Mouse (Mus musculus) CH12.LX (cell line): Measurements from ENCODE around the gene Cep63. TPM values are rescaled to one million over a fixed set of nuclear protein-coding genes. Genes with fewer than 3 reads are reported as not detected.

Source experiments
- DNase-seq: peaks from one replicate; pipeline ENCODE4 v3.0.0-alpha.2; 2013; ENCODE audit errors: extremely low read depth
- H3K27ac ChIP-seq: 2 replicates; pipeline ENCODE4 v1.5.1; 2012; ENCODE audit warnings: low read depth, mild to moderate bottlenecking, control low read depth, moderate library complexity; ENCODE audit not compliant: insufficient read depth
- H3K27me3 ChIP-seq: replicated peaks from 2 replicates; pipeline ENCODE3; 2012; ENCODE audit warnings: inconsistent platforms
- H3K36me3 ChIP-seq, 2 experiments: replicated peaks in 1 of 2; 2 replicates each; pipeline versions ENCODE3 to v1.6.1; 2012; ENCODE audit warnings: inconsistent platforms in 1 of 2, low read length in 1 of 2, mild to moderate bottlenecking in 1 of 2, mixed read lengths in 1 of 2, moderate library complexity in 1 of 2; ENCODE audit not compliant: control insufficient read depth in 1 of 2, insufficient read depth in 1 of 2
- H3K4me1 ChIP-seq, 2 experiments: 2 replicates each; pipeline ENCODE4 v1.6.1; 2012; ENCODE audit warnings: inconsistent platforms in 1 of 2, moderate library complexity in 1 of 2; ENCODE audit not compliant: insufficient read depth in 2 of 2, control insufficient read depth in 1 of 2
- H3K4me2 ChIP-seq: 2 replicates; pipeline ENCODE4 v1.6.1; 2012; ENCODE audit warnings: low read depth, mild to moderate bottlenecking, control low read depth; ENCODE audit not compliant: poor library complexity, insufficient read depth, severe bottlenecking
- H3K4me3 ChIP-seq, 3 experiments: fragments of 150-350 bp in 1 of 3; sonication (generic) in 1 of 3; replicated peaks in 1 of 3; 2 replicates each; pipeline versions ENCODE3 to v1.5.1; 2011 to 2012; ENCODE audit warnings: low read depth in 2 of 3, low read length in 2 of 3, mild to moderate bottlenecking in 2 of 3, moderate library complexity in 2 of 3, control low read depth in 1 of 3, improper control_type of control experiment in 1 of 3, inconsistent platforms in 1 of 3, mixed read lengths in 1 of 3; ENCODE audit not compliant: poor library complexity in 1 of 3
- H3K79me2 ChIP-seq: replicated peaks from 2 replicates; pipeline ENCODE4 v1.6.1; 2012; ENCODE audit warnings: mild to moderate bottlenecking, moderate library complexity; ENCODE audit not compliant: control insufficient read depth, poor library complexity, insufficient read depth, severe bottlenecking; ENCODE audit errors: extremely low read depth
- H3K9ac ChIP-seq: 2 replicates; pipeline ENCODE4 v1.6.1; 2012; ENCODE audit warnings: low read depth, mild to moderate bottlenecking, control low read depth, moderate library complexity; ENCODE audit not compliant: insufficient read depth
- H3K9me3 ChIP-seq: replicated peaks from 2 replicates; pipeline ENCODE3; 2012; ENCODE audit warnings: low read length, inconsistent platforms, mixed read lengths
- BHLHE40 ChIP-seq: IDR thresholded peaks from 2 replicates; pipeline ENCODE4 v1.6.1; 2011; ENCODE audit warnings: mild to moderate bottlenecking, low read depth, low read length, improper control_type of control experiment
- CHD1 ChIP-seq: IDR thresholded peaks from 2 replicates; pipeline ENCODE4 v1.6.1; 2012; ENCODE audit warnings: low read depth, low read length, improper control_type of control experiment, inconsistent platforms
- CHD2 ChIP-seq: IDR thresholded peaks from 2 replicates; pipeline ENCODE4 v1.6.1; 2011; ENCODE audit warnings: low read length, improper control_type of control experiment
- CTCF ChIP-seq, 2 experiments: IDR thresholded peaks in 1 of 2; conservative IDR thresholded peaks in 1 of 2; 2 replicates each; pipeline ENCODE4 v1.5.1; 2011 to 2012; ENCODE audit warnings: low read depth in 2 of 2, low read length in 2 of 2, improper control_type of control experiment in 1 of 2, inconsistent platforms in 1 of 2, mild to moderate bottlenecking in 1 of 2, moderate library complexity in 1 of 2
- E2F4 ChIP-seq: IDR thresholded peaks from 2 replicates; pipeline ENCODE4 v1.6.1; 2011; ENCODE audit warnings: low read depth, low read length, improper control_type of control experiment; ENCODE audit not compliant: insufficient replicate concordance
- ELF1 ChIP-seq: IDR thresholded peaks from 2 replicates; pipeline ENCODE4 v1.6.1; 2014; ENCODE audit warnings: low read depth, mild to moderate bottlenecking, inconsistent platforms, low read length, improper control_type of control experiment
- EP300 ChIP-seq: IDR thresholded peaks from 2 replicates; pipeline ENCODE4 v1.6.1; 2011; ENCODE audit warnings: low read length, improper control_type of control experiment
- ETS1 ChIP-seq: conservative IDR thresholded peaks from 2 replicates; pipeline ENCODE4 v1.6.1; 2012; ENCODE audit warnings: low read depth, mild to moderate bottlenecking, inconsistent platforms, low read length, improper control_type of control experiment, moderate library complexity
- IRF4 ChIP-seq: IDR thresholded peaks from 2 replicates; pipeline ENCODE4 v1.6.1; 2014; ENCODE audit warnings: low read depth, mild to moderate bottlenecking, inconsistent platforms, low read length, improper control_type of control experiment
- JUN ChIP-seq: IDR thresholded peaks from 2 replicates; pipeline ENCODE4 v1.6.1; 2011; ENCODE audit warnings: low read depth, mild to moderate bottlenecking, low read length, improper control_type of control experiment, moderate library complexity; ENCODE audit not compliant: insufficient read depth
- JUND ChIP-seq: conservative IDR thresholded peaks from 2 replicates; pipeline ENCODE4 v1.6.1; 2011; ENCODE audit warnings: low read depth, low read length, improper control_type of control experiment
- MAFK ChIP-seq: IDR thresholded peaks from 2 replicates; pipeline ENCODE4 v1.6.1; 2011; ENCODE audit warnings: low read length, improper control_type of control experiment; ENCODE audit not compliant: insufficient replicate concordance
- MAX ChIP-seq: IDR thresholded peaks from 2 replicates; pipeline ENCODE4 v1.6.1; 2011; ENCODE audit warnings: low read length, improper control_type of control experiment
- MAZ ChIP-seq: IDR thresholded peaks from 2 replicates; pipeline ENCODE4 v1.6.1; 2012; ENCODE audit warnings: low read depth, mild to moderate bottlenecking, inconsistent platforms, low read length, improper control_type of control experiment, moderate library complexity
- MEF2A ChIP-seq: IDR thresholded peaks from 2 replicates; pipeline ENCODE4 v1.6.1; 2014; ENCODE audit warnings: low read depth, mild to moderate bottlenecking, inconsistent platforms, low read length, improper control_type of control experiment, borderline replicate concordance
- MXI1 ChIP-seq: IDR thresholded peaks from 2 replicates; pipeline ENCODE4 v1.6.1; 2011; ENCODE audit warnings: mild to moderate bottlenecking, low read depth, low read length, improper control_type of control experiment
- MYC ChIP-seq: IDR thresholded peaks from 2 replicates; pipeline ENCODE4 v1.6.1; 2011; ENCODE audit warnings: low read depth, mild to moderate bottlenecking, improper control_type of control experiment, low read length
- NRF1 ChIP-seq: IDR thresholded peaks from 2 replicates; pipeline ENCODE4 v1.6.1; 2014; ENCODE audit warnings: low read depth, mild to moderate bottlenecking, inconsistent platforms, low read length, improper control_type of control experiment, moderate library complexity
- RCOR1 ChIP-seq: conservative IDR thresholded peaks from 2 replicates; pipeline ENCODE4 v1.6.1; 2012; ENCODE audit warnings: low read depth, mild to moderate bottlenecking, inconsistent platforms, low read length, improper control_type of control experiment
- SIN3A ChIP-seq: IDR thresholded peaks from 2 replicates; pipeline ENCODE4 v1.6.1; 2012; ENCODE audit warnings: low read length, improper control_type of control experiment, inconsistent platforms
- SMC3 ChIP-seq: IDR thresholded peaks from 2 replicates; pipeline ENCODE4 v1.6.1; 2011; ENCODE audit warnings: low read depth, low read length, improper control_type of control experiment
- TBP ChIP-seq: conservative IDR thresholded peaks from 2 replicates; pipeline ENCODE4 v1.6.1; 2011; ENCODE audit warnings: low read depth, low read length, improper control_type of control experiment
- TCF12 ChIP-seq: IDR thresholded peaks from 2 replicates; pipeline ENCODE4 v1.6.1; 2014; ENCODE audit warnings: low read depth, mild to moderate bottlenecking, inconsistent platforms, low read length, improper control_type of control experiment
- UBTF ChIP-seq: IDR thresholded peaks from 2 replicates; pipeline ENCODE4 v1.6.1; 2012; ENCODE audit warnings: low read depth, mild to moderate bottlenecking, inconsistent platforms, low read length, improper control_type of control experiment, moderate library complexity
- USF1 ChIP-seq: IDR thresholded peaks from 2 replicates; pipeline ENCODE4 v1.6.1; 2014; ENCODE audit warnings: low read depth, mild to moderate bottlenecking, inconsistent platforms, low read length, improper control_type of control experiment
- USF2 ChIP-seq: conservative IDR thresholded peaks from 2 replicates; pipeline ENCODE4 v1.6.1; 2011; ENCODE audit warnings: low read depth, low read length, improper control_type of control experiment
- ZC3H11A ChIP-seq: IDR thresholded peaks from 2 replicates; pipeline ENCODE4 v1.6.1; 2012; ENCODE audit warnings: low read depth, mild to moderate bottlenecking, inconsistent platforms, low read length, improper control_type of control experiment
- ZMIZ1 ChIP-seq: IDR thresholded peaks from 2 replicates; pipeline ENCODE4 v1.6.1; 2012; ENCODE audit warnings: low read depth, mild to moderate bottlenecking, inconsistent platforms, low read length, improper control_type of control experiment
- ZNF384 ChIP-seq: IDR thresholded peaks from 2 replicates; pipeline ENCODE4 v1.6.1; 2012; ENCODE audit warnings: low read depth, low read length, improper control_type of control experiment, inconsistent platforms
- dilution Hi-C: fragments of 300-500 bp; cut with MboI; formaldehyde crosslinking; loops from 2 replicates; pipeline ENCODE4 v1.14.3; 2020; ENCODE audit warnings: low sequenced_read_pairs; ENCODE audit not compliant: extremely low pct_unique_long_range_greater_than_20kb, extremely low pct_ligation_motif_present
- in situ Hi-C: fragments of 300-500 bp; cut with MboI; formaldehyde crosslinking; loops from 3 replicates; pipeline ENCODE4 v1.14.3; 2019; ENCODE audit warnings: low sequenced_read_pairs, low pct_ligation_motif_present, low pct_unique_long_range_greater_than_20kb, mixed read lengths
- polyA plus RNA-seq: library from polyadenylated mRNA; unstranded; fragments of >175 nt; gene quantifications from 2 replicates; pipeline ENCODE4 v1.2.1, GENCODE M21; 2012; ENCODE audit warnings: low read depth; ENCODE audit not compliant: insufficient read length
- total RNA-seq, 2 experiments: library from RNA; depleted of rRNA; stranded (reverse); fragments of 300-350 nt in 1 of 2; fragments of >200 nt in 1 of 2; gene quantifications; 2 replicates each; pipeline ENCODE4 v1.2.3; 2012 to 2014

The Cep63 gene
- total and polyA plus RNA-seq, 3 experiments: 18.7 to 45.6 (median 27.3) TPM

GRCm38 (mm10) chr9:102549211-102549610 lies 77.1 kb downstream of the Cep63 start:
- in situ Hi-C loops: loop anchor here (25.0 kb wide), 1 partner anchor 1237 kb away; no protein-coding TSS in a partner anchor
- peaks cover 39% of the 10 kb centered on the region for H3K27me3 ChIP-seq

DNA sequence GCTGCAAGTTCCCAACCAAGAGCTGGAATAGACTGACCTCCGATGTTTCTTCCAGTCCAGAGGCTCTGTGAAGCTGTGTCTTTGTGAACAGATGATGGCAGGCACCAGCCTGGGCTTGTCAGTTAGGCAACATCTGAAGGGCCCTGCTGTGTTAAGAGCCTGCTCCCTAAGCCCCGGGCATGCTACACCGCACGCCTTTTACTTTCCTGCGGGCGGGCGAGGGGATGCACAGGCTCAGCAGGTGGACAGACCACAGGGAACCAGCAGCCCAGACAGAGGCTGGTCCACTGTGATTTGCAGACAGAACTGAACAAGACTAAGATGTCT lies 79.3 kb downstream of the Cep63 start:
- H3K9me3 ChIP-seq: peaks cover 5% of the 10 kb centered on the region
- dilution Hi-C loops: no loop called here

More at GRCm38 (mm10) chr9:102549211-102549610, 77.1 kb downstream of the Cep63 start:
- H3K79me2 ChIP-seq: no peaks in the 10 kb centered on the region
- DNase-seq: no peak
- H3K9me3 ChIP-seq: peaks cover 2% of the 10 kb centered on the region
- no peak overlapping the region for H3K9ac ChIP-seq
- no peaks in the 10 kb centered on the region for H3K36me3 ChIP-seq
- no peak overlapping the region for H3K4me3 ChIP-seq
- dilution Hi-C loops: no loop called here
- H3K4me2 ChIP-seq: no peak overlapping the region
- peaks cover 0 to 3% of the 10 kb centered on the region in 2 experiments; a peak in 1 of 4 replicates for H3K4me1 ChIP-seq
- H3K27ac ChIP-seq: no peak overlapping the region
- TF ChIP-seq ELF1 (no peak), CTCF (conservative IDR thresholded peaks at IDR 0.05 in 1 of 2, IDR thresholded peaks at IDR 0.05 in 1 of 2; ENCODE audit: low read depth in 2 of 2, low read length in 2 of 2) (no peak), SMC3 (no peak)

GRCm38 (mm10) chr9:102546256-102547027 lies 79.9 kb downstream of the Cep63 start:
- Histone ChIP-seq H3K79me2 (no peaks in the 10 kb centered on the region), H3K27me3 (peaks cover 54% of the 10 kb centered on the region), H3K4me1 (peaks cover 2 to 18% of the 10 kb centered on the region in 2 experiments; a peak in 3 of 4 replicates), H3K27ac (no peak overlapping the region), H3K4me2 (no peak overlapping the region), H3K9ac (no peak overlapping the region), H3K4me3 (no peak overlapping the region), H3K36me3 (no peaks in the 10 kb centered on the region), H3K9me3 (peaks cover 5% of the 10 kb centered on the region)
- dilution Hi-C loops (no loop called here), in situ Hi-C loops (loop anchor here (25.0 kb wide), 1 partner anchor 1234 kb away; no protein-coding TSS in a partner anchor)
- no peak for DNase-seq
- no peak for TF ChIP-seq CHD1
- TF ChIP-seq BHLHE40: no peak
- TF ChIP-seq ETS1: no peak
- TF ChIP-seq ZMIZ1: no peak
- no peak for TF ChIP-seq MXI1
- no peak for TF ChIP-seq JUND
- TF ChIP-seq NRF1: no peak
- no peak for TF ChIP-seq EP300
- no peak for TF ChIP-seq ZNF384
- TF ChIP-seq UBTF: no peak
- TF ChIP-seq USF1: no peak
- TF ChIP-seq E2F4: no peak
- TF ChIP-seq MAFK: no peak

More for the DNA sequence above, 79.3 kb downstream of the Cep63 start:
- no peak overlapping the region for H3K9ac ChIP-seq
- no peak overlapping the region for H3K4me3 ChIP-seq
- in situ Hi-C loops: loop anchor here (25.0 kb wide), 1 partner anchor 1235 kb away; no protein-coding TSS in a partner anchor
- no peak overlapping the region for H3K4me2 ChIP-seq
- no peaks in the 10 kb centered on the region for H3K79me2 ChIP-seq
- no peak for DNase-seq
- H3K4me1 ChIP-seq: peaks cover 2 to 16% of the 10 kb centered on the region in 2 experiments; a peak in 2 of 4 replicates
- peaks cover 54% of the 10 kb centered on the region for H3K27me3 ChIP-seq
- TF ChIP-seq ZC3H11A (no peak), TCF12 (no peak), ZMIZ1 (no peak), MEF2A (no peak), SIN3A (no peak), E2F4 (no peak), EP300 (no peak), JUN (no peak), MAFK (no peak), CHD2 (no peak), MYC (no peak), MAX (no peak), USF2 (no peak), MAZ (no peak), JUND (no peak), IRF4 (no peak), RCOR1 (no peak), UBTF (no peak), TBP (no peak)
- H3K27ac ChIP-seq: no peak overlapping the region
- H3K36me3 ChIP-seq: no peaks in the 10 kb centered on the region
